Mouse (Mus musculus): ENCODE data around the gene Agl.
A peak's percentile ranks its signal among the peaks of the same experiment; 100 is the strongest.

Gene Agl

GRCm38 (mm10) chr3:116740963-116741362, 67.0 kb downstream of the Agl start:
- DNase-seq = no peak

- no peak for DNase-seq
These were observed 67.9 kb downstream of the Agl start for GRCm38 (mm10) chr3:116740106-116740505.

- DNase-seq = no peak
These were observed 70.6 kb downstream of the Agl start for GRCm38 (mm10) chr3:116737326-116737731.

- no peak for DNase-seq
These were observed 78.3 kb downstream of the Agl start for GRCm38 (mm10) chr3:116729483-116730174.

GRCm38 (mm10) chr3:116726807-116727206, 81.2 kb downstream of the Agl start:
- DNase-seq = no peak

GRCm38 (mm10) chr3:116723496-116724481, 84.2 kb downstream of the Agl start:
- no peak for DNase-seq

GRCm38 (mm10) chr3:116722980-116723379, 85.0 kb downstream of the Agl start:
- DNase-seq = no peak

- no peak for DNase-seq
These were observed 89.0 kb downstream of the Agl start for GRCm38 (mm10) chr3:116718951-116719350.

GRCm38 (mm10) chr3:116713031-116713430, 94.9 kb downstream of the Agl start:
- no peak for DNase-seq

GRCm38 (mm10) chr3:116712436-116712881, 95.5 kb downstream of the Agl start, which contains the start of gene Slc35a3:
Slc35a3 (minus strand) TSS chr3:116712831.
- no peak for DNase-seq

GRCm38 (mm10) chr3:116711624-116712435, 96.1 kb downstream of the Agl start:
- DNase-seq = peak; percentile 76

- no peak for DNase-seq
These were observed 97.0 kb downstream of the Agl start for GRCm38 (mm10) chr3:116710941-116711340.

- DNase-seq = no peak
These were observed 102.2 kb downstream of the Agl start for GRCm38 (mm10) chr3:116705637-116706204.

GRCm38 (mm10) chr3:116703835-116704234, 104.1 kb downstream of the Agl start:
- DNase-seq = no peak

- no peak for DNase-seq
These were observed 105.2 kb downstream of the Agl start for GRCm38 (mm10) chr3:116702647-116703272.

- no peak for DNase-seq
These were observed 106.4 kb downstream of the Agl start for GRCm38 (mm10) chr3:116701601-116702000.

GRCm38 (mm10) chr3:116698786-116699185, 109.2 kb downstream of the Agl start:
- no peak for DNase-seq

GRCm38 (mm10) chr3:116695666-116695985, 112.3 kb downstream of the Agl start:
- no peak for DNase-seq

GRCm38 (mm10) chr3:116694955-116695665, 112.9 kb downstream of the Agl start:
- DNase-seq = no peak

GRCm38 (mm10) chr3:116694312-116694711, 113.7 kb downstream of the Agl start:
- DNase-seq = no peak
